In genomic region chr3:40950601-40951201, GRCm38 (mm10) we compare ENCODE assay signal across 8 mouse cellular contexts. TPM values are rescaled to one million over a fixed set of nuclear protein-coding genes. Genes with fewer than 3 reads are reported as not detected.
DNase-seq lines count a peak whose midpoint lies in the region; ATAC-seq and TF ChIP-seq lines count a peak whose summit lies in the region.

No protein-coding gene starts in this region.

- H3K9ac ChIP-seq in ES-E14 (ENCODE audit: insufficient read depth, low read depth, low read length, poor library complexity, severe bottlenecking): peak overlapping the region; percentile 82
- peak overlapping the region; percentile 85 for H3K9ac ChIP-seq in heart, embryonic 15.5 days
- peak overlapping the region; percentile 84 for H3K9ac ChIP-seq in kidney, postnatal 0 days (ENCODE audit: low read depth, low read length)
- peak overlapping the region; percentile 67 for H3K9ac ChIP-seq in lung, embryonic 15.5 days

- no peaks in the 10 kb centered on the region for H3K36me3 ChIP-seq in ES-E14 (ENCODE audit: control insufficient read depth, insufficient read depth, low read length, poor library complexity, severe bottlenecking)
- H3K36me3 ChIP-seq in heart, embryonic 15.5 days: no peaks in the 10 kb centered on the region
- no peaks in the 10 kb centered on the region for H3K36me3 ChIP-seq in kidney, postnatal 0 days (ENCODE audit: insufficient read depth, low read length)
- no peaks in the 10 kb centered on the region for H3K36me3 ChIP-seq in lung, embryonic 15.5 days

- peak overlapping the region; percentile 66 to 92 for H3K4me3 ChIP-seq in ES-E14 (ENCODE audit: insufficient read depth in 1 of 2, low read depth in 1 of 2, low read length in 2 of 2, poor library complexity in 1 of 2, severe bottlenecking in 1 of 2)
- peak overlapping the region; percentile 92 for H3K4me3 ChIP-seq in bone marrow macrophage, adult 2 months (ENCODE audit: insufficient read depth, low read length)
- peak overlapping the region; percentile 84 for H3K4me3 ChIP-seq in heart, embryonic 15.5 days
- H3K4me3 ChIP-seq in kidney, postnatal 0 days (replicated peaks; ENCODE audit: low read depth, low read length): peak overlapping the region; percentile 80
- H3K4me3 ChIP-seq in lung, embryonic 15.5 days: peak overlapping the region; percentile 76

- WGBS in heart, embryonic 15.5 days: under 1% methylated on average over 43 of the region's 43 CpGs
- under 1% methylated on average over 43 of the region's 43 CpGs for WGBS in kidney, postnatal 0 days
- WGBS in lung, embryonic 15.5 days: under 1% methylated on average over 43 of the region's 43 CpGs

- no peak for TF ChIP-seq POLR2A in bone marrow macrophage, adult 2 months (IDR thresholded peaks at IDR 0.05; ENCODE audit: borderline replicate concordance, low read depth, low read length)

- in situ Hi-C loops in ES-E14 (cut with MboI; ENCODE audit: low sequenced_read_pairs in 2 of 2, unreplicated experiment in 2 of 2): no loop called here

- no peaks in the 10 kb centered on the region for H3K9me3 ChIP-seq in ES-E14 (ENCODE audit: control insufficient read depth, insufficient read depth, low read depth, low read length)
- no peaks in the 10 kb centered on the region for H3K9me3 ChIP-seq in heart, embryonic 15.5 days (replicated peaks)
- H3K9me3 ChIP-seq in kidney, postnatal 0 days (replicated peaks; ENCODE audit: low read length): no peaks in the 10 kb centered on the region
- H3K9me3 ChIP-seq in lung, embryonic 15.5 days: no peaks in the 10 kb centered on the region

- H3K27me3 ChIP-seq in heart, embryonic 15.5 days: 0 out of 2 replicates have a peak, but pooled peaks cover 2% of the 10 kb centered on the region
- H3K27me3 ChIP-seq in kidney, postnatal 0 days (ENCODE audit: insufficient read depth, low read length): no peaks in the 10 kb centered on the region
- H3K27me3 ChIP-seq in lung, embryonic 15.5 days: peaks cover 3% of the 10 kb centered on the region; the same call in 1 of the 2 replicates

- no peak for DNase-seq in ES-E14 (ENCODE audit: low read depth, low spot score)
- peak; percentile 58 for DNase-seq in kidney, postnatal 0 days (ENCODE audit: low spot score)
- peak; percentile 55 for DNase-seq in urinary bladder, postnatal 14 days (ENCODE audit: low spot score)

- ATAC-seq in erythroblast, adult 5-6 weeks (replicated peaks; ENCODE audit: low FRiP score, poor library complexity, severe bottlenecking): peak; percentile 45
- ATAC-seq in heart, embryonic 15.5 days (replicated peaks; ENCODE audit: insufficient number of reproducible peaks, insufficient read depth, low FRiP score, low read depth): no peak; the same call in 1 of the 2 replicates
- ATAC-seq in kidney, postnatal 0 days (replicated peaks; ENCODE audit: low FRiP score, low read depth): peak; percentile 5
- ATAC-seq in lung, embryonic 15.5 days (ENCODE audit: borderline replicate concordance, extremely low read depth, low FRiP score, low TSS enrichment): 0 out of 2 replicates have a peak, but pooled peaks have one; percentile 1
- peak; percentile 23; the same call in 1 of the 2 replicates for ATAC-seq in neutrophil, adult 5-6 weeks (ENCODE audit: extremely low read depth, insufficient number of reproducible peaks, low FRiP score, poor library complexity, severe bottlenecking)

- H3K27ac ChIP-seq in ES-E14 (ENCODE audit: insufficient read depth, low read depth, low read length, poor library complexity, severe bottlenecking): no peak overlapping the region
- no peak overlapping the region for H3K27ac ChIP-seq in bone marrow macrophage, adult 2 months (ENCODE audit: insufficient read depth, low read depth, low read length)
- peak overlapping the region; percentile 93 for H3K27ac ChIP-seq in heart, embryonic 15.5 days
- H3K27ac ChIP-seq in kidney, postnatal 0 days: peak overlapping the region; percentile 95
- peak overlapping the region; percentile 82; the same call in 1 of the 2 replicates for H3K27ac ChIP-seq in lung, embryonic 15.5 days

- TF ChIP-seq CTCF in bone marrow macrophage, adult 2 months (IDR thresholded peaks at IDR 0.05; ENCODE audit: low read depth, low read length): no peak
- TF ChIP-seq CTCF in kidney, postnatal 0 days (IDR thresholded peaks at IDR 0.05; ENCODE audit: low read depth): no peak

- H3K4me2 ChIP-seq in heart, embryonic 15.5 days: peak overlapping the region; percentile 96
- peak overlapping the region; percentile 97 for H3K4me2 ChIP-seq in kidney, postnatal 0 days (ENCODE audit: low read length)
- H3K4me2 ChIP-seq in lung, embryonic 15.5 days: peak overlapping the region; percentile 99

- peaks cover 0 to 2% of the 10 kb centered on the region in 2 experiments; a peak in 1 of 4 replicates for H3K4me1 ChIP-seq in ES-E14 (ENCODE audit: control insufficient read depth in 2 of 2, insufficient read depth in 2 of 2, low read length in 2 of 2, poor library complexity in 1 of 2)
- H3K4me1 ChIP-seq in bone marrow macrophage, adult 2 months (ENCODE audit: control insufficient read depth, insufficient read depth, low read length): 0 out of 2 replicates have a peak, but pooled peaks cover 2% of the 10 kb centered on the region
- peaks cover 6% of the 10 kb centered on the region for H3K4me1 ChIP-seq in heart, embryonic 15.5 days (replicated peaks)
- no peaks in the 10 kb centered on the region for H3K4me1 ChIP-seq in kidney, postnatal 0 days (replicated peaks; ENCODE audit: insufficient read depth, low read length)
- 0 out of 2 replicates have a peak, but pooled peaks cover 7% of the 10 kb centered on the region for H3K4me1 ChIP-seq in lung, embryonic 15.5 days

TF ChIP-seq in ES-E14, 5 proteins besides CTCF, POLR2A, EP300 and RAD21:
- no peak for TF ChIP-seq ZNF384 (IDR thresholded peaks at IDR 0.05; ENCODE audit: low read depth, low read length)
- TF ChIP-seq HCFC1 (IDR thresholded peaks at IDR 0.05; ENCODE audit: borderline replicate concordance, insufficient read depth, low read length): no peak
- TF ChIP-seq ZC3H11A (IDR thresholded peaks at IDR 0.05; ENCODE audit: borderline replicate concordance, low read depth, low read length): no peak
- no peak for TF ChIP-seq MAFK (IDR thresholded peaks at IDR 0.05; ENCODE audit: insufficient read depth, low read depth, low read length)
- no peak for TF ChIP-seq CHD2 (IDR thresholded peaks at IDR 0.05; ENCODE audit: low read depth, low read length)

RNA-seq across cellular contexts. Expression of gene Larp1b, which starts 1.1 kb away (rescaled TPM):
- total RNA-seq in ES-E14 (2012; rRNA removed): 9.4 and 9.7 TPM in 2 replicates
- 7.0 and 7.9 TPM in 2 replicates for polyA plus RNA-seq in bone marrow macrophage, adult 2 months (2012; ENCODE audit: insufficient read depth, insufficient read length, missing spikeins)
- 36.2 and 46.3 TPM in 2 replicates for total RNA-seq in erythroblast, adult 5-6 weeks (2015; ENCODE audit: low replicate concordance)
- total RNA-seq in erythroblast, adult 5-6 weeks (2017; ENCODE audit: low replicate concordance): 48.1 and 70.5 TPM in 2 replicates
- polyA plus RNA-seq in heart, embryonic 15.5 days (2015; fragmentation: Nextera tagmentation; extraction: Ambion mirVana): 15.0 and 16.0 TPM in 2 replicates
- 25.6 and 26.3 TPM in 2 replicates for polyA plus RNA-seq in kidney, postnatal 0 days (2015; fragmentation: Nextera tagmentation; extraction: Ambion mirVana)
- polyA plus RNA-seq in lung, embryonic 15.5 days (2015; fragmentation: Nextera tagmentation; extraction: Ambion mirVana): 3.4 and 3.6 TPM in 2 replicates
- 26.5 and 35.8 TPM in 2 replicates for total RNA-seq in neutrophil, adult 5-6 weeks (2017)

RNA-seq across cellular contexts. Expression of gene 1700034I23Rik, which starts 48.4 kb away (rescaled TPM):
- 0.11 TPM in 1 of 2 replicates, not detected in the other for total RNA-seq in ES-E14 (2012; rRNA removed)
- polyA plus RNA-seq in bone marrow macrophage, adult 2 months (2012; ENCODE audit: insufficient read depth, insufficient read length, missing spikeins): not detected in 2 replicates
- not detected in 2 replicates for total RNA-seq in erythroblast, adult 5-6 weeks (2015; ENCODE audit: low replicate concordance)
- total RNA-seq in erythroblast, adult 5-6 weeks (2017; ENCODE audit: low replicate concordance): not detected in 2 replicates
- 0.13 TPM in 2 replicates for polyA plus RNA-seq in heart, embryonic 15.5 days (2015; fragmentation: Nextera tagmentation; extraction: Ambion mirVana)
- 0.09 TPM in 1 of 2 replicates, not detected in the other for polyA plus RNA-seq in kidney, postnatal 0 days (2015; fragmentation: Nextera tagmentation; extraction: Ambion mirVana)
- polyA plus RNA-seq in lung, embryonic 15.5 days (2015; fragmentation: Nextera tagmentation; extraction: Ambion mirVana): 0.10 and 0.28 TPM in 2 replicates
- total RNA-seq in neutrophil, adult 5-6 weeks (2017): 0.12 TPM in 1 of 2 replicates, not detected in the other

Comparison
In these comparisons a context has a peak if more than half of its experiments do, and no peak if none do; other contexts are left out.
1. H3K27ac ChIP-seq: peak in heart, embryonic 15.5 days (single experiment), kidney, postnatal 0 days (single experiment) and lung, embryonic 15.5 days (single experiment); none in ES-E14 (single experiment) and bone marrow macrophage, adult 2 months (single experiment).
2. Peak in every context shown above with its lines, with median percentiles within 50 percentile points of each other: H3K4me3 ChIP-seq, H3K9ac ChIP-seq and H3K4me2 ChIP-seq.